Mouse (Mus musculus) olfactory bulb, adult 2 months (tissue): ENCODE measurements around the gene Mapk11. TPM values are rescaled to one million over a fixed set of nuclear protein-coding genes. Genes with fewer than 3 reads are reported as not detected.

ENCODE experiments used
- H3K27ac ChIP-seq: fragments of 200-500 bp; 2 replicates; pipeline ENCODE4 v1.5.1; 2012; ENCODE audit warnings: low read depth, low read length; ENCODE audit not compliant: insufficient read depth
- H3K4me1 ChIP-seq: fragments of 200-500 bp; 2 replicates; pipeline ENCODE4 v1.6.1; 2012; ENCODE audit warnings: low read length; ENCODE audit not compliant: control insufficient read depth, insufficient read depth
- H3K4me3 ChIP-seq: fragments of 200-500 bp; 2 replicates; pipeline ENCODE4 v1.5.1; 2012; ENCODE audit warnings: mild to moderate bottlenecking, low read depth, low read length, moderate library complexity; ENCODE audit not compliant: insufficient read depth
- CTCF ChIP-seq: fragments of 200-500 bp; IDR thresholded peaks from 2 replicates; pipeline ENCODE4 v1.5.1; 2012; ENCODE audit warnings: low read depth, mild to moderate bottlenecking, low read length, moderate library complexity; ENCODE audit not compliant: insufficient read depth
- POLR2A ChIP-seq: fragments of 200-500 bp; IDR thresholded peaks from 2 replicates; pipeline ENCODE4 v1.6.1; 2012; ENCODE audit warnings: mild to moderate bottlenecking, low read depth, low read length, moderate library complexity; ENCODE audit not compliant: insufficient read depth
- WGBS: fragments of 180-500 bp; shearing (Covaris S2); methylation state at CpG from one replicate; pipeline ENCODE4 v1.1.7; 2018; 5-methylcytosine and 5-hydroxymethylcytosine counted together
- polyA plus RNA-seq: library from polyadenylated mRNA; stranded (reverse); fragments of >200 nt; gene quantifications from 2 replicates; pipeline ENCODE4 v1.2.4, GENCODE M21; 2012; ENCODE audit warnings: low replicate concordance; ENCODE audit not compliant: missing spikeins, insufficient read depth, insufficient read length

Mapk11 gene
- polyA plus RNA-seq, 1 experiment = not detected

GRCm38 (mm10) chr15:89181561-89182270 lies 32.3 kb upstream of the Mapk11 start:
- Histone ChIP-seq H3K4me1 (peaks cover 42% of the 10 kb centered on the region), H3K4me3 (no peak overlapping the region), H3K27ac (no peak overlapping the region)
- 62% methylated on average over 10 of the region's 10 CpGs for WGBS
- TF ChIP-seq CTCF = no peak
- TF ChIP-seq POLR2A = no peak

- Histone ChIP-seq H3K4me3 (peak within 1 kb of the TSS; percentile 59), H3K4me1 (peaks cover 46% of the 10 kb centered on the region), H3K27ac (peak within 1 kb of the TSS; percentile 81)
- WGBS = under 1% methylated on average over 71 of the region's 72 CpGs
- TF ChIP-seq CTCF (no peak), POLR2A (0 out of 2 replicates have a peak, but pooled peaks have one; percentile 37)
These were observed 31.3 kb upstream of the Mapk11 start, which contains the start of gene Plxnb2 for GRCm38 (mm10) chr15:89180571-89181229. Plxnb2 (minus strand) TSS chr15:89180788.

- peaks cover 52% of the 10 kb centered on the region for H3K4me1 ChIP-seq
- 2% methylated on average over 26 of the region's 26 CpGs for WGBS
- peak overlapping the region; percentile 54 for H3K27ac ChIP-seq
- H3K4me3 ChIP-seq = peak overlapping the region; percentile 59
- TF ChIP-seq POLR2A (no peak), CTCF (no peak)
These were observed 30.7 kb upstream of the Mapk11 start for GRCm38 (mm10) chr15:89180081-89180541.

GRCm38 (mm10) chr15:89179630-89179964 lies 30.2 kb upstream of the Mapk11 start:
- Histone ChIP-seq H3K4me3 (peak overlapping the region; percentile 59), H3K27ac (no peak overlapping the region; the same call in 1 of the 2 replicates), H3K4me1 (peaks cover 57% of the 10 kb centered on the region)
- TF ChIP-seq CTCF = no peak
- no peak for TF ChIP-seq POLR2A
- WGBS = 14% methylated on average over 6 of the region's 6 CpGs

- peaks cover 62% of the 10 kb centered on the region for H3K4me1 ChIP-seq
- WGBS = 12% methylated on average over 16 of the region's 16 CpGs
- H3K27ac ChIP-seq = peak overlapping the region; percentile 50; the same call in 1 of the 2 replicates
- H3K4me3 ChIP-seq = peak overlapping the region; percentile 59
- TF ChIP-seq POLR2A = no peak
These were observed 29.7 kb upstream of the Mapk11 start for GRCm38 (mm10) chr15:89178954-89179629.

- peaks cover 70% of the 10 kb centered on the region for H3K4me1 ChIP-seq
These were observed 28.9 kb upstream of the Mapk11 start for GRCm38 (mm10) chr15:89178260-89178860.

GRCm38 (mm10) chr15:89177576-89178259 lies 28.3 kb upstream of the Mapk11 start:
- TF ChIP-seq POLR2A = no peak
- TF ChIP-seq CTCF = no peak

More at GRCm38 (mm10) chr15:89178260-89178860, 28.9 kb upstream of the Mapk11 start:
- TF ChIP-seq CTCF (no peak), POLR2A (no peak)
- Histone ChIP-seq H3K4me3 (peak overlapping the region; percentile 59; the same call in 1 of the 2 replicates), H3K27ac (0 out of 2 replicates have a peak overlapping the region, but pooled peaks have one; percentile 50)
- WGBS = 66% methylated on average over 7 of the region's 7 CpGs

GRCm38 (mm10) chr15:89177121-89177520 lies 27.7 kb upstream of the Mapk11 start:
- peaks cover 75% of the 10 kb centered on the region for H3K4me1 ChIP-seq
- TF ChIP-seq POLR2A (no peak), CTCF (no peak)
- WGBS = 31% methylated on average over 5 of the region's 5 CpGs
- peak overlapping the region; percentile 60 for H3K27ac ChIP-seq
- no peak overlapping the region for H3K4me3 ChIP-seq

More at GRCm38 (mm10) chr15:89177576-89178259, 28.3 kb upstream of the Mapk11 start:
- WGBS = 66% methylated on average over 4 of the region's 4 CpGs
- Histone ChIP-seq H3K27ac (peak overlapping the region; percentile 60), H3K4me1 (peaks cover 74% of the 10 kb centered on the region), H3K4me3 (no peak overlapping the region)
